Mouse (Mus musculus) left cerebral cortex, adult 8-10 months (tissue): ENCODE results near the gene Gm20521. TPM values are rescaled to one million over a fixed set of nuclear protein-coding genes. Genes with fewer than 3 reads are reported as not detected.
"Not testable (repeated sequence)": the region's sequence is repeated elsewhere in the genome, so short reads cannot be mapped to it uniquely, and the experiment has no call there.

ENCODE experiments used
- DNase-seq, 2 experiments: peaks; one replicate each; pipeline ENCODE4 v3.0.0; 2022; ENCODE audit warnings: low spot score in 2 of 2
- total RNA-seq, 4 experiments: library from RNA; stranded (reverse); gene quantifications; 2 replicates each; pipeline ENCODE4 v1.2.4; 2022

Gm20521 gene
- total RNA-seq, 4 experiments from 2014 or later = 1.5 to 6.7 (median 4.2) TPM; not detected in 1

DNA sequence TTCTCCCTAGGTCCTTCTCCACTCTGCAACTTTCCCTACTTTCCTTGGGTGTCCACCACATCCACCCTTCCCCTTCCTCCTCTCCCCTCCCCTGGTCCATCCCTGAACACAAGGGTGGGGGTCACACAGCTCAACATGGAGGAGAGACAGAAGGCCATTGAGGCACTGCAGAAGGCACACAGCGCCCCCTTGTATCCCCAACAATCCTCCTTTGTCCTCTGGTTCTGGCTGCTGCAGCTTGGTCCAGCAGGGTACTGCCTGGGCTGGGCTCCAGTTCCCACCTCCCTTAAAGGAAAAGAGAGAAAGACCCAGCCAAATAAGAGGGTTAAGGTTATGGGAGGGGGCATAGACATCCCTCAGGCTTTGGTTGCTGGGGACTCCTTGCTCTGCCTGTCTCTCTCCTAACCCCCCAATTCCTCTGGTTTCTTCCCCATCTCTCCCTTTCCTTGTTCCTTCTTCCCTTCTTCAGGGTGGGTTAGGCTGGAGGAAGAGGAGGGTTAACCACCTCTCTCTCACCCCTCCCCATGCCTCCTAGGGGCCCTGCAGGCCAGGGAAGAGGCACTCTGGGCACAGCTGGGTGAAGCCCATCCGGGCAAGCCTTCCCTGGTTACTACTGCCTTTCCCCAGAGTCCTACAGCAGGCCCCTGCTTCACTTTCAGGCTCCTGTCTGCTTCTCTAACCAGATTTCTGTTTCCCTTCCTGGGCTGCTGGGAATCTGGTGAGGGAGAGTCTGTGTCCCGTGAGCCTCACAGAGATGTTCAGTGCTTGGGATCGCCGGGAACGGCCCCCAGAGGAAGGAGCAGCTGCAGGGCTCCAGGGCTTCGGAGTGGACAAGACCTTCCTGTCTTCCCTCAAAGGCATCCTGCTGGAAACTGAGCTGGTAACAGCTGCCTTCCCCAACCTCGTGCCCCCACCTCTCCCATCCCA is 52.9 kb downstream of the Gm20521 start, which contains the start of gene Cmtm5:
Gene Cmtm5 (plus strand): TSS at position 358 of the 927 bp plus-strand sequence.
- DNase-seq = peak in 1 of 2 experiments; percentile 86

DNA sequence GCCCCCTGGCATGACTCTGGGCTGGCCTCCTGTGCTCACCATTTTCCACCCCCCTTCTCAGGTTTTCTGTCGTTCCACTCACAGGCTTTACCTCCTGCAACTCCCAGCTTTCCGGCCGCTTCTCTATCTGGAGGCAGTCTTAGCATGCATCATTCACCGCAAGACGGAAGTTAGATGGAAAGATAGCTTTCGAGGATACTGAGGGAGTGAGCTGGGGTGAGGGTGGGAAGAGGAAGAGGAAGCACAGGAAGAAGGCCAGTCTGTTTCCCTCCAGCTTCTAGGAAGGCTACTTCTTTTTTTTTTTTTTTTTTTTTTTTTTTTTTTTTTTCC is 53.6 kb downstream of the Gm20521 start:
- no peak for DNase-seq

DNA sequence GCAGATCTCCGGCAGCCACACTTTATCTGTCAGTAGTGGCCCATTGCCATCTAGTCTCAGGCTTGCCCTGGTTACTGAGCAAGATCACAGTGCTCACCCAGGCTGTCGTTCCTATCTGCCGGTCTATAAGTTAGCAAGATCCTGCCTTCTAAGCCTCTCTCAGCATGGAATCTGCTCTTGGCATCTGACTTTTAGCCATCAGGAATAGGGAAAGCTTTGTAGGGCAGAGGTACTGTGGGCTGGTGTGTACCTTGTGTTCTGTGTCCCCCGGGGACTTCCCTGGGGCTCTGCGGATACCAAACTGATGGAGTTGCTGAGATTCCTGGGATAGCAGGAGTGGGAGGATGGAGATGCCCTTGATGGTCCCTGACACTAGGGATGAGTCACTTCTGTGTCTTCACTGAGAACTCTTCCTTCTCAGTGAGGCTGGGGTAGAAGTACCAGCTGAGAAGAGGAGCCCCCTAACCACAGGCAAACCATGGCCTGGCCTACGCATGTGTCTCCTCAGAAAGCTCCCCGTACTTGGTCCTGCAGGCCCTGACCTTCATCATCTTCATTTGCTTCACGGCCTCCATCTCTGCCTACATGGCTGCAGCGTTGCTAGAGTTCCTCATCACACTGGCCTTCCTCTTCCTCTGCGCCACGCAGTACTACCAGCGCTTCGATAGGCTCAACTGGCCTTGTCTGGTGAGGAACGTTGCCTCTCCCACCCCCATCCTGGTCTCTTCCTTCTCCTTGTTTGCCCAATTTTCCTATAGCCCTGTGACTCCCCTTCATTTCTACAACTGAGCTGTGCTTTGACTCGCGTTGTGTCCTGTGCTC is 54.3 kb downstream of the Gm20521 start:
- no peak for DNase-seq

DNA sequence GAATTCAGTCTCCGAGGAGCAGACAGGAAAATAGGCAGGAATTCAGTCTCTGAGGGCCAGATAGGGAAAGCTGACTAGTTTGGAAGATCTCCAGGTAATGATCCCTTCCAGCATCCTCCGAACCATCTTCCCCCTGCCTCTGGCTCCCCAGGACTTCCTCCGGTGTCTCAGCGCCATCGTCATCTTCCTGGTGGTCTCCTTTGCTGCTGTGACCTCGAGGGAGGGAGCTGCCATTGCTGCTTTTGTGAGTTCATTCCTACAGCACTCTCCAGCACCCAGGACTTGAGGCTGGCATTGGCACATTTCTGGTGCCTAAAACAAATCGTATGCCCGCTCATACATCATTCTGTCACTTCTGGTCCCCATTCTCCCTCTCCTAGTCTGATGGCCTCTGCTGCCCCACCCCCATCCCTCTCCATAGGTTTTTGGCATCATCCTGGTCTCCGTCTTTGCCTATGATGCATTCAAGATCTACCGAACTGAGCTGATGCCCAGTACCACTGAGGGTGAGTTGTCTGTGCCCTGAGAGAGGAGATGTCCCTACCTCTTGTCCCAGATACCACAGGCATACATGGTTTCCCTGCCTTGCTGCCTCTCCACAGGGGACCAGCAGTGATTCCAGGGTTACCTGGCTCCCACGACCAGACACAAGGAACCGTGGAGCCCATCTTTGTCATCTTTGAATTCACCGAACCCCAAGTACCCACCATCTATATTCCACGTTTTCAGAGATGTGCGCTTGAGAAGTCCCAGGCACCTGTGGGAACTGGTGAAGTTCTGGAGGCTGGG is 55.4 kb downstream of the Gm20521 start:
- DNase-seq = no peak

DNA sequence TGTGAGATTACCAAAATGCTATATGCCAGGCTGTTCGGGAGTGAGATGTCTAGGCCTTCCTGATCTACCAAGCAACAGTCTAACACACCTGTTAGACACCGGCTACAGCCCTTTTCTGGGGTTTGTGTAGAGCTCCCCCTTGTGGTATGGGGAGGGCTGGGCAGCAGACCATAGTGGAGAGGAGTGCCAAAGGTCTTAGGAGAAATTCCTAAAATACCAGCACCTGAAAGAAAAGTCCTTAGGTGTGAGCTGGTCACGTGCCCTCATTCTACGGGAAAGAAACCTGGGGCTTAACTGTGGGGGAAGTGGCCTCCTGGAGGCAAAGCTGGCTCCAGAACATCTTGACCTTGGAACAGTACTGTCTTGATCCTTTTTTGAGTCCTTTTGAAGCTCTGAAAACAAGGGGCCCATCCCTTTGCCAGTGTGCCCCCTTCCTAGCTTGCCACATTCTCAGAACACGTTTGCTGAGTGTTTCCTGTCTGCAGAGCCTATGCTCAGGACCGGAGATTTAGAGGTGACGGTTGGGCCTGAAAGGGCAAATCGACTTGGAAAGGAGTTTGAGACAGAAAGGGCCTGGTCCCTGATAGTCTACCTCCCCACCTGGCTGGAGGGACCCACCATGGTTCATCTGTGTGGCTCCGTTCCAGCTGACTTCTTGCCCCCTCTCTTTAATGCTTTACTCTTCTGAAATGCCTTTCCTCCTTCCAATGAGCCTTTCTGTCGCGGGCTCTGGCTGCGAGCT is 56.4 kb downstream of the Gm20521 start:
- peak in 1 of 2 experiments; percentile 36 for DNase-seq

DNA sequence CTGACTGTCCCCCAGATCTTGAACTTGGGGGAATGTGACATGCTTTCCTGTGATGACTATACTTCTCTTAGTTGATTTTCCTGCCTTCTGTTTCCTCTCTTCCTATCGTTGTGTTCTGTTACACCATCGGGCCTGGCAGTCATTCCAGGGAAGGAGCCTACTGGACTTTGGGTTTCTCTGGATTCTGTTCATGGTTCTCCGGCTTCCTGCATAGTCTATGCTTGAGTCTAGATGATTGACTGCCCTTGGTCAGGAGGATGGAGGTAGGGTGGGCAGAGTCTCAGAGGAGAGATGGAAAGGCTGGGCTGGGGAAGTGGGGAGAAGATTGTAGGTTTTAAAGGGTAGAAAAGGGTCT is 56.9 kb downstream of the Gm20521 start:
- DNase-seq = no peak

DNA sequence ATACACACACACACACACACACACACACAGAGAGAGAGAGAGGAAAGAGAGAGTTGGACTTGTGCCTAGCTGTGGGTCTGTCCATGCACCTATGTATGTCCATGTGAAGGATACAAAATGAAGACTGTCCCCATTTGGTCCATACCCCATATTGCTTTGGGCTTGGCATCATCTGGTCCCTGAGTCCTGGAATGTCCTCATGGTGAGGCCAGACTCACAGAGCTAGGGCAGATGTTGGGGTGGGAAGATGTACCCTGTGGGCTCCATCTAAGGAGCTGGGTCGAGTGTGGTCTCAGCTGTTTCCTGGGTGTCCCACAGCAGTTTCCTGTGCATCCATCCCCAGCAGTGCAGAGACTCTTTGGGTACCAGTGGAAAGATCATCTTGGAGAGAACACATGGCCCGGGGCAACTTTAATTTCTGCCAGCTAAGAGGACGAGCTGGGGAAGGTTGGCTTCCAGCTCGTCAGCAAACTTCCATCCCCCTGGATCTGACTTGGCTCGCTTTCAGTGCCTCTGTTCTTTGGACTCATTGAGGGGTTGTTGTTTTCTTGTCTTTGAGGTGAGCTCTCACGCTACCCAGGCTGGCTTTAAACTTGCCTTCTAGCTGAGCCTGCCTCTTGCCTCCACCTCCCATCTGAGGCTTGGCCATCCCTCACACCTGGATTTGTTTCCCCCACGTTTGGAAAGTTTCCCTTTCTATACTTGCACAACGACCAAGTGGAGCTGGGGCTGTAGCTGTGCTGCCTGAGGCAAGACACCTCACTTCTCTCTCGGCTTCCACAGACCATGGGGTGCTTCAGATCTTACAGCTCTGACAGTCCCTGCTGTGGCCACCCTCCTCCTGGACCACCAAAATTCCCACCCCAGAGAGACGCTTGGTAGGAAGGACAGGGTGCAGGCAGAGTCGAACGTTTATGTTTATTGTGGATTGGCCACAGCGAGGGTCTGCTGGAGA is 58.1 kb downstream of the Gm20521 start:
- no peak for DNase-seq

DNA sequence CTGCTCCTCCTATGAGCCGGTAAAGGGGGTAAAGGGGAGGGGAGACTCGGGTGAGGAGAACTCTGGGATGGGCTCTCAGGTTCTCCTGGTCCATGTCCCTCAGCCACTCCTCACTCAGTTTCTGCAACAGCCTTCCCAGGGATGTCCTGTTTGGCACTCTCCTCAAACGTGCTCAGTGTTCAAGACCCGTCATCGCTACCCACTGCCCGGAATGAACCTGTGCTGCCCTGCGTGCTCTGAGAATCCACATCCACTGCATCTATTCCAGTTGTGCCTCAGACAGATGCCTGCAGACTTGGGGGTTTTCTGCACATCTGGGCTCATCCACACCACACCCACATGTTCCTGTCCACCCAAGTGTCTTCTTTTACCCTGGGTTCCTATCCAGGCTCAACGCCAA is 59.2 kb downstream of the Gm20521 start:
- no peak for DNase-seq

DNA sequence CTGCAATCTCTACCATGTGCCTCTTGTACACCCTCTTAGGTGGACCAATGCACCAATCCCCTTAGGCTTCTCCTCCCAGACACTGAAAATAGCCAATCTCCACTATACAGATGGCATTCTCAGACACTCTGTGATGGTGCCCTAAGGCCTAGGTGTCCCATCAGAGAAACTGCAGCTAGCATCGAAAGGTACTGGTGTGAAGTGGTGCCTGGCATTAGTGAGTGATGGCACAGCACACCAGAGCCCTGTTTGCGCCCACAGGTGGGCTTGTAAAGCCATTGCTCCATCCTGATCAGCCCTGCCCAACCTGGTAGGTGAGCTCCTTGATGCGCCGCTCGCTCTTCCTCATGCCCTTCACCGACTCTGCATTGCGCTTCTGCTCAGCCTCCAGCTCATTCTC is 60.7 kb downstream of the Gm20521 start:
- no peak for DNase-seq

DNA sequence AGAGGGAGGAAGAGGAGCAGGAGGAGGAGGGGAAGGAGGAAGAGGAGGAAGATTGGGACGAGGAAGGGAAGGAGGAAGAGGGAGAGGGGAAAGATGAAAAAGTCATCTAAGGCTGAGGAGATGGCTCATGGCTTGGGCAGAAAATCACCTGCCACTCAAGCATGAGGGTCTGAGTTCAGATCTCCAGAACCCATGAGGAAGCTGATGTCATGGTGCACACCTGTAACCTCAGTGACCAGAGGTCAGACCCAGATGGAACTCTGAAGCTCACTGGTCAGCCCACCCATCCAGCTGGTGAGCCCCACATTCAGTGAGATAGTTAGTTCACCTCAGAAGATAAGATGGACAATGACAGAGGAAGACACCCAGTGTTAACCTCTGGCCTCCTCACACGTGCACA is 61.7 kb downstream of the Gm20521 start:
- no peak for DNase-seq

DNA sequence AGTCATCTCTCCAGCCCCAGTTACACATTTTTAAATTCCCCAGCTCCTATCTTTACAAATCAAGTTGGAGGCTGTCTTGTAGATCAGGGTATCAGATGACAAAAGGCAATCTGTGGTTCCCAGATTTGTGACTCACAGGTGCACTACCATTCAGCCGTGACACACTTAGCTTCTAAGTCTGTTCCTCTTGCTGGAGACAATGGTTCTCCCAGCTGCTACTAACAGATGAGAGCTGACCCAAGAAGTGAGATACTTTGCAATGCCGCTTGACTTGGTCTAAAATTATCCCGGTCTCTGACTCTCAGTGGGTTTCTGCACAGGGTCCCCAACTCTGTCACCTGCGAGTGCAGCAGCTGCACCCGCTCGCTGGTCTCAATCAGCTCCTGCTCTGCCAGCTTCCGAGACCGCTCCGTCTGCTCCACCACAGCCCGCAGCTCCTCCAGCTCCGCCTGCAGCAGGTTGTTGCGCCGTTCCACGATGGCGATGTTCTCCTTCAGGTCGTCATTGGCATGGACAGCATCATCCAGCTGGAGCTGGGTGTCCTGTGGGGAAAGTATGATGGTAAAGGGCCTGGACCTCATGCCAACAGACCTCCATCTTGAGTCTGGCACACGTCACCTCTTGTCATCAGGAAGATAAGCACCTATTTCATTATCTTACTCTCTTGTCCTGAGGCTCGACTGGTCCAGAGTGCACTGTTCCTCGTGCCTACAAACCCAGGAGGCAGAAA is 62.9 kb downstream of the Gm20521 start:
- DNase-seq = no peak

DNA sequence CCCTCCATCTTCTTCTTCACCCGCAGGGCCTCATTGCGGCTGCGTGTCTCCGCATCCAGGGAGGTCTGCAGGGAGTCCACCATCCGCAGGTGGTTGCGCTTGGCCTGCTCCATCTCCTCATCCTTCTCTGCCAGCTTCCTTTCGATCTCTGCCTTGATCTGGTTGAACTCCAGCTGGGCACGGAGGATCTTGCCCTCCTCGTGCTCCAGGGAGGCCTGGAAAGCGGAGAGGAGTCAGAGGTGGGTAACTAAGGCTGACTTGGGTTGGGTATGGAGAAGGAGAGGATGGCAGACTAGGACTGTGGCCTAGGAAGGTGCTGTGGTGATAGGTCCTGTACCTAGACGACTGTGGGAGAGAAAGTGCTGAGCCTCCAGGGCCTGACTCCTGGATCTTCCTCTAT is 63.8 kb downstream of the Gm20521 start:
- not testable (repeated sequence) for DNase-seq

Other genes with a start within 250 kb of the Gm20521 start
- gene Gm17606, start 242.5 kb upstream of the Gm20521 start, total RNA-seq = not detected
- gene Cdh24, start 242.1 kb upstream of the Gm20521 start, total RNA-seq = 1 to 10 TPM; 7.5 to 8.1 (median 7.8) TPM
- gene 1700123O20Rik, start 197.2 kb upstream of the Gm20521 start, total RNA-seq = 10 to 100 TPM; 17.0 to 22.4 (median 19.2) TPM
- gene Acin1, start 196.5 kb upstream of the Gm20521 start, total RNA-seq = 100 to 1,000 TPM; 154 to 188 (median 170) TPM
- gene Gm29776, start 184.6 kb upstream of the Gm20521 start, total RNA-seq = not detected
- not detected for gene Cebpe, start 171.3 kb upstream of the Gm20521 start, total RNA-seq
- 10 to 100 TPM; 54.5 to 60.7 (median 58.5) TPM for gene Slc7a8, start 101.5 kb upstream of the Gm20521 start, total RNA-seq
- not detected for gene Rnf212b, start 69.3 kb upstream of the Gm20521 start, total RNA-seq
- gene Homez, start 12.5 kb upstream of the Gm20521 start, total RNA-seq = 10 to 100 TPM; 22.5 to 34.9 (median 24.2) TPM
- 10 to 100 TPM; 20.6 to 24.9 (median 22.7) TPM for gene Ppp1r3e, start 5.9 kb upstream of the Gm20521 start, total RNA-seq
- 100 to 1,000 TPM; 127 to 134 (median 132) TPM for gene Bcl2l2, start 64 bp upstream of the Gm20521 start, total RNA-seq
- gene Pabpn1, start 9.1 kb downstream of the Gm20521 start, total RNA-seq = 100 to 1,000 TPM; 231 to 262 (median 243) TPM
- gene Slc22a17, start 29.7 kb downstream of the Gm20521 start, total RNA-seq = 100 to 1,000 TPM; 565 to 622 (median 604) TPM
- gene Efs, start 42.7 kb downstream of the Gm20521 start, total RNA-seq = 10 to 100 TPM in 1 of 4 experiments, 1 to 10 TPM in 3; 8.9 to 10.3 (median 9.1) TPM
- gene Il25, start 49.3 kb downstream of the Gm20521 start, total RNA-seq = under 1 TPM in 1 of 4 experiments, not detected in 3; 0.53 TPM
- gene Cmtm5, start 52.8 kb downstream of the Gm20521 start, total RNA-seq = 10 to 100 TPM; 60.3 to 67.9 (median 64.0) TPM
- 1 to 10 TPM; 5.3 to 9.9 (median 7.7) TPM for gene Myh6, start 83.5 kb downstream of the Gm20521 start, total RNA-seq
- gene Gm17428, start 93.5 kb downstream of the Gm20521 start, total RNA-seq = not detected
- 10 to 100 TPM in 3 of 4 experiments, 1 to 10 TPM in 1; 10.0 to 21.2 (median 13.1) TPM for gene Myh7, start 111.2 kb downstream of the Gm20521 start, total RNA-seq
- gene Ngdn, start 132.0 kb downstream of the Gm20521 start, total RNA-seq = 10 to 100 TPM; 30.2 to 34.4 (median 32.0) TPM
- 10 to 100 TPM; 36.0 to 41.7 (median 38.6) TPM for gene Zfhx2, start 208.9 kb downstream of the Gm20521 start, total RNA-seq
- gene Thtpa, start 211.3 kb downstream of the Gm20521 start, total RNA-seq = 10 to 100 TPM; 26.2 to 31.5 (median 26.4) TPM
- 10 to 100 TPM in 3 of 4 experiments, 1 to 10 TPM in 1; 9.1 to 12.7 (median 12.1) TPM for gene Ap1g2, start 223.2 kb downstream of the Gm20521 start, total RNA-seq
- gene Jph4, start 233.5 kb downstream of the Gm20521 start, total RNA-seq = 100 to 1,000 TPM; 289 to 301 (median 292) TPM